Mouse (Mus musculus): ENCODE data around the gene Cldn11. TPM values are rescaled to one million over a fixed set of nuclear protein-coding genes. Genes with fewer than 3 reads are reported as not detected.

Gene Cldn11
- polyA plus RNA-seq, 1 experiment from 2014 or later, result 40.2 TPM

DNA sequence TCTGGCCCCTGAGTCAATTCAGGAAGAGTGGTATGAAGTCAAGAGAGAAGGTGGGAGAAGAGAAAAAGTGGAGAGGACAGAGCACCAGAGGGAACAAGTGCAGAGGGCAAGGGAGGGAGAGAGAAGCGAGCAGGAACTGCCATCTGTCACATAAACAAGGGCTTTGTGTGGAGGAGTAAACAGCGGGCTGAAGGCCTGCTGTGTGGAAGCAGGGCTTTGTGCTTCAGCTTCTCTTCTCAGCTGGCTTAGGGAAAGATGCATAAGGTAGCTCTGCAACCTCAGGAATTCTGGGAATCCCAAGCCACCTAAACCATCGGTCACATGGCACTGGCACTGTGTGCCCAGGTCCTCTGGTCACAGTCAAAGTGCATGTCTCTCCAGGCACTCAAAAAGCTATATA, 64.1 kb downstream of the Cldn11 start:
- ATAC-seq (ENCODE audit: low FRiP score, low read depth), result peak; percentile 26; the same call in 1 of the 2 replicates
- H3K27ac ChIP-seq, result no peak overlapping the region
- no peak overlapping the region for H3K4me3 ChIP-seq
- H3K9me3 ChIP-seq, result no peaks in the 10 kb centered on the region
- peaks cover 13% of the 10 kb centered on the region for H3K4me1 ChIP-seq
- no peak overlapping the region for H3K4me2 ChIP-seq (replicated peaks)
- H3K27me3 ChIP-seq (replicated peaks), result no peaks in the 10 kb centered on the region
- WGBS, result 21% methylated on average over 3 of the region's 3 CpGs
- no peaks in the 10 kb centered on the region for H3K36me3 ChIP-seq
- H3K9ac ChIP-seq, result no peak overlapping the region; the same call in 1 of the 2 replicates

Other genes starting within 250 kb of the Cldn11 start
- 5.0 and 6.3 TPM in 2 replicates for gene Phc3, start 180.5 kb upstream of the Cldn11 start, polyA plus RNA-seq (2016; fragmentation: Nextera tagmentation; extraction: Ambion mirVana)
- 34.6 and 37.9 TPM in 2 replicates for gene Prkci, start 154.2 kb upstream of the Cldn11 start, polyA plus RNA-seq (2016; fragmentation: Nextera tagmentation; extraction: Ambion mirVana)
- 51.6 and 54.4 TPM in 2 replicates for gene Skil, start 54.9 kb upstream of the Cldn11 start, polyA plus RNA-seq (2016; fragmentation: Nextera tagmentation; extraction: Ambion mirVana)
- 2.4 and 2.7 TPM in 2 replicates for gene Slc7a14, start 160.5 kb downstream of the Cldn11 start, polyA plus RNA-seq (2016; fragmentation: Nextera tagmentation; extraction: Ambion mirVana)

Measured in neural tube, embryonic 12.5 days (tissue).